Mouse (Mus musculus) fat pad, adult 2 months (tissue): ENCODE measurements around the gene Ccnd1.
A peak's percentile ranks its signal among the peaks of the same experiment; 100 is the strongest.

Experiments
- DNase-seq: peaks from one replicate; pipeline ENCODE4 v3.0.0-alpha.2; 2011; ENCODE audit warnings: low read depth, low spot score; ENCODE audit errors: extremely low read depth

The Ccnd1 gene

DNA sequence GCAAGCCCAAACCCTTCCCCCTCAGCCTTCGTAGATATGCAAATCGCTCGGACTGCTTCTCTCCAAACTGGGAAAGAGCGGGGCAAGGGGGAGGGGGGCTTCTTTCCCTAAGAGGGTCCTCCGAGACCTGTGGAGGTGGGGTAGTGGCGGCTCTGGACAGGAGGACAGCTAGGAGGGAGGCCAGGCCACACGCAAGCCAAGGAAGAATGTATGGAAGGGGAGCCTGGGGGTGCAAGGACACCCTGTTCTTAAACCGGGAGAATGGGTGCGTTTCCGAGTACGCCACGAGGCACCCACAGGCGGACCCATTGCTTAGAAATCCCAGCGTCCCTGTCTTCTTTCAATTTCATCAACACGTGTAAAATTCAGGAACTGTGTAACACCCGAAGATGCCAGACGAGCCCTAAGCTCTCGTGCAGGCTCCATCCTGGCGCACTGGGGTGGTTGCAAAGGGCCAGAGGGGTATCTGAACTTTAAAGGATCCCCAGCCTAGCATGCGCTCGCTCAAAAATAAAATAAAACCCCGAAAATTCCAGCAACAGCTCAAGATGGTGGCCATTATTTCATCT, 362 bp upstream of the Ccnd1 start:
- DNase-seq = no peak

DNA sequence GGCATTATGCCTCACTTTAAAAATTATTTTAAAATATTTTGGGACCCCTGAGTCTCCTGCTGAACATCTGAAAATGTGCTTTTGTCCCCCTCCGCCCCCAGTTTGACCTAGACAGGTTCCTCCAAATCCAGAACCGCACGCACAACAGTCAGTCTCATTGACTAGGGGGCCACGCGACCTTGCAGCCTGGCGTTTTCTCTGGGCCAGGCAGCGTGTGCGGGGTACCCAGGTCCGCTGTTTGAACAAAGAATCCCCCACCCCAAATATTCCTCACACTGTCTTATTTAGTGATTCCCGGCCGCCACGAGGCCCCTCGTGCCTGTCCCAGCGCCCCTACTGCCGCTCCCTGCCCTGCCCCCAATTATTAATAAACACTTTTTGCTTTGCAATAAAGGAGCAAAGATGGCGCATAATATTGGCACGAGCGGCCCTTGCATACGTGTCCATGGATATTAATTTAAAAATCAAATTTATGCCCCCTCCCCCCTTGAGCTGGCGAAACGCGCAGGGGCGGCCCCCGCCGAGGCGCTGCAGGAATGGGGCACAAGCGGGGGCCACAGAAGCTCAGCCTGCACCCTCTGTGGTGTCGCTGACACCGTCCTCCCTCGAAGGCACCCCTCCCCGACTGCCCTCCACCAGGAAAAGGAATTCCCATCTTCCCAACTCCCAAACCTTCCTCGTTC, 923 bp downstream of the Ccnd1 start:
- no peak for DNase-seq

DNA sequence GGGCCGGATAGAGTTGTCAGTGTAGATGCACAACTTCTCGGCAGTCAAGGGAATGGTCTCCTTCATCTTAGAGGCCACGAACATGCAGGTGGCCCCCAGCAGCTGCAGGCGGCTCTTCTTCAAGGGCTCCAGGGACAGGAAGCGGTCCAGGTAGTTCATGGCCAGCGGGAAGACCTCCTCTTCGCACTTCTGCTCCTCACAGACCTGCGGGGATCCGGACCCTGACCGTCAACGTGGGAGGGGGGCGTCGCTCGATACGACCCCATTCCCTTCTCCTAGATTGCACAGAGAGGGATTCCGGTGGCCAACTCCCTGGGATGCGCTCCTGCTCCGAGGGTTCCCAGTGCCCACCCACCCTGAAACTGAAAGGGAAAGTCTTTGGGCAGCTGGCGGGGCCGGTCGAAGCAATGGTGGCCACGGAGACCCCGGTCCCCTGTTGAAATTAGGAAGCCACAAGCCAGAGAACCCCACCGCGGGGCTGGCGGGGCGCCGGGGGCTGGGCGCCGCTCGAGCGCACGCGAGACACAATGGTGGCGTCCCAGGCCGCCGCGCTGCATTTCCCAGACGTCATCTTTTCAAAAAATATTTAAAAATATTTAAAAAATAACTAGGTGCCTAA, 1.7 kb downstream of the Ccnd1 start:
- no peak for DNase-seq

DNA sequence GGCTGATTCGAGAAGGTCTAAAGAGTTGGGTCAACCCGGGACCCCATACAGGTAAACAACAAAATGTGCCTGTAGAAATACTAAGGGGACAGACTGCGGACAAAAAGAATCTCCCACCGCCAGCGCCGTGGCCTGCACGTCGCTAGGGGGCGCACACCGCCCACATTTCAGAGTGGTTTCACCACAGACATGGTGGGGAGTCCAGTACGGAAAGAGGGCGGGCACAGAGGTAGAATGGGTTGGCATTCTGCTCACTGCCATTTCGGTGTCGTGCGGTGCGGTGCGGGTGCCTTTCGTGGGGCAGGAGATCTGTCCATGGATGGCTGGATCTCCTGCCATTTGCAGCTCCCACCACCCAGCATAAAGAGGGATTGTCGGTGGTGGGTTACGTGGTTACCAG, 2.2 kb downstream of the Ccnd1 start:
- DNase-seq = no peak

DNA sequence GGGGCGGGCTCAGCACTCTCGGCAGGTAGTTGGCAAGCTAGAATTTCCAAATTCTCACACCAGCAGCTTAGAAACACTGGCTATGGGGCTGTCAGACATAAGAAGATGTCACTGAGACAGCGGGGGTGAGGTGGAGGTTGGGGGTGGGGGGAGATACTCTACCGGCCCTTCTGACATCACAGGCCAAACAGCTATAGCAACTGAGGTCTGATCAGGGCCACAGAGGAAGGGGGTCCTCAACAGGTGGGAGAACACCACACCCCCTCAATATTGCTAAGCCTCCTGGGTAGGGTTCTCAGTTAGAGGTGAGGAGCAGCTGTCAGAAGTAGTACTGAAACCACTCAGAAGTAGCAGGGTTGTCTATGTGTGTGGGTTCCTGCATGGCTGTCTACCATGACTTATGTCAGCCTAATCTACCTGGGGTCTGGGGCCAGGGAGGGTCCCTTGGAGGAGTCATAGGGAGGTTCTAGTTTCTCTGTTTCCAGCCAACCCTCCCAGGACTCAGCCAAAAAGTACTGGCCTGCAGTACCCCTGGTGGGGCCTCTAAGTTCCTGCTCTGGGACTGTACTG, 3.3 kb downstream of the Ccnd1 start:
- no peak for DNase-seq

DNA sequence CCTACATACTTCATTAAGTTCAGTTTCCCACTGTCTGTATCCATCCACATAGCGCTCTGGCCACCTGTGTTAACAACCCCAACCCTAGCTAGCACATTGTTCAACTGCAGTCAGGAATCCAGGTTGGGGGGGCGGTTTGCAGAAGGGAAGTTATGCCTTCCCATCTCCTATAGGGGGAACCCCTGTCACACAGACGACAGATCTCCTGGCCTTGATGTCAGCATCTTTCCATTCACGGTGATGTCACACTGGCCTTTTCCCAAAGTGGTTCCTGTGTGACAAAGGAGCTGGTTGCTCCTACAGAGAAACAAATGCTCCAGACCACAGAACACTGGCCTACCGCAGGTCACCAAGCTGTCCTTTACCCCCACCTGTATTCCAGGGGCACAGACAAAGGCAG, 4.2 kb downstream of the Ccnd1 start:
- DNase-seq = no peak

DNA sequence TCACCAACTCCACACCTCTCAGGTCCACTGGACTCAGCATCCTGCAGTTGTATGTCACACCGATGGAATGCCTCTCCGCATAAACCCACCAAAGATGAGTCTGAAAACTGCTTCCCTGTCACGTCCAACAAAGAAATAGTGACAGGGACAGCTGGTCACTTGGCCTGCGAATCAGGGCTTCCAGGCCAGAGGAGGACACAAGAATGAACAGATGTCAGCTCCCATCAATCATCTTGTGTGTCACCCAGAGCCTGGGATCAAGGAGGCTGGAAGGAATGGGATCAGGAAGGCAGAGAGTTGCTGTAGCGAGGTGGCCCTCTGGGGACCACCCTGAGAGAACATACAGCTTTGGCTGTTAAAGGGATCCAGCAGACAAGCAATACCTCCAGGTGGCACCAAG, 4.8 kb downstream of the Ccnd1 start:
- DNase-seq = no peak

DNA sequence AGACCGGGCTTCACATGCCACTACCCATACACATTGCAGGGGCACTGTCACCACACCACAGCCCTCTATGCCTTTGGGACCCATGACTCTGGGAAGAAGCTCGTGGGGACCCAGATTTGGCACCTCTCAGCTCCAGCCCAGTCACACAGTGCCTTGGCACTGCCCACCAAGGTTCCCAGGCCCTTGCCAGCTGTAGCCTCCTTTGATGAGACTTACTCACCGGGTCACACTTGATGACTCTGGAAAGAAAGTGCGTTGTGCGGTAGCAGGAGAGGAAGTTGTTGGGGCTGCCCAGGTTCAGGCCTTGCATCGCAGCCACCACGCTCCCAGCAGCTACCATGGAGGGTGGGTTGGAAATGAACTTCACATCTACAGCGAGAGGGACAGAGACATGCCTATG, 5.9 kb downstream of the Ccnd1 start:
- no peak for DNase-seq

DNA sequence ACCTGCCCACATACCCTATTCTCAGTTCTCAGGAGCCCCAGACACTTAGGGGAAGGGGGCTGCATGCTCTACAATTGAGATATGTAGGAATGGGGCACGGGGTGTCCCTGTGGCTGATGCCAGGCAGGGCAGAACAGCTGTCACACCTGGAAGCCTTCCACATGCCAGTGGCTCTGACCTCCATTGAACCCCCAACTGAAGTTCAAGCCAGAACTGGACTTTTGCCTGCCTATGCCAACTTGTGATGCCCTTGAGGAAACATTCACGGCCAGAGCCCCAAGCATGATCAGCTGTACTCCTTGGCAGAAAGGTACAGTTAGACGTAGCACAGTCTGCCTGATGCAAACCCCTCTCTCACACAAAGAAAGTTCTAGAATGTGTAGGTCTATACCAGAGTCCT, 6.4 kb downstream of the Ccnd1 start:
- DNase-seq = no peak

DNA sequence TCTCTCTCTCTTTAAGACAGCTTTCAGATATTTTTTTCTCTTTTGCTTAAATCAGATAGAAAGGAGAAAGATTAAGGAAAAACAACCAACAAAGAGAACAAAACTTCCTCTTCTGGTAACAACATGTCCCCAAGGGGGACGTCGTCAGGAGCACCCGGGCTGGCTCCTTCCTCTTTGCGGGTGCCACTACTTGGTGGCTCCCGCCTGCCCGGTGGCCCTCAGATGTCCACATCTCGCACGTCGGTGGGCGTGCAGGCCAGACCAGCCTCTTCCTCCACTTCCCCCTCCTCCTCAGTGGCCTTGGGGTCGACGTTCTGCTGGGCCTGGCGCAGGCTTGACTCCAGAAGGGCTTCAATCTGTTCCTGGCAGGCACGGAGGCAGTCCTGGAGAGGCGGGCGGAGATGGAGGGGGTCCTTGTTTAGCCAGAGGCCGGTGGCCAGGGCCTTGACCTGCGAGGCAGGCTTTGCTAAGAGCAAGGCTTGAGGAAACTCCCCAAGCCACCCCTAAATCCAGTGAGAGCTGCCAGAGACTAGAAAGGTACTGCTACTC, 7.3 kb downstream of the Ccnd1 start:
- no peak for DNase-seq

DNA sequence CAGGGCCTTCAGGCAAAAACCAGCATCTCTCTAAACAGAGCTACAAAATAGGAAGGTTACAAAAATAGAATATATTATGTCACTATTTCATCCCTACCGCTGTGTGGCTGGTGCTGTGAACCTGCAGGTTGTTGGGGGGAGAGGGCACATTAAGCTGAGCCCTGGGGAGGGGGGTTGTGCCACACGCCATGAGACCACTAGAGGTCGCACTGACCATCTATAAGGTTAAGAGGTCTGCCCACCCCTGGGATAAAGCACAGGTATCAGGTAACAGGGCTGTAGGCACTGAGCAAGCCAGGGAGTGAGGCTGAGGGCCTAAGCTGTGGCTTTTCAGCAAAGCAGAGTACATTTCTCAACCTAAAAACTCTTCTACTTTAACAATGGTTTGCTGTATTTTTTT, 7.9 kb downstream of the Ccnd1 start:
- DNase-seq = no peak

DNA sequence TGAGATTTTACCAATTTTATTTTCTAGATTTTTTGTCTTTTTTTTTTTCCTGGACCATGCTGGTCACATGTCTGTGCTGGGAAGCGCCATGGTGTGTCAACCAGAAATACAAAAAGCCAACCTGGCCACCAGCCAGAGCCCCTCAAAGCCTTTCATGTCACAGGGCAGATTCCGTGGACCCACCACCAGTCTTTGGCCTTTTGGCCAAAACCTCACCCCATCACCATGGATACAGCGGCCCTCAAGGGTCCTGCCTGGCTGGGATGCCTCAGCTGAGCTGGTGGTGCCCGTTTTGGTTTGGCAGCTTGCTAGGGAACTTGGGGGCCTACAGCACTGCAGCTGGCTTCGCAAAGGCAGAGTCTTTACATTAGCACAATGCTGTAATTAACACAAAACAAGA, 9.8 kb downstream of the Ccnd1 start:
- DNase-seq = no peak

DNA sequence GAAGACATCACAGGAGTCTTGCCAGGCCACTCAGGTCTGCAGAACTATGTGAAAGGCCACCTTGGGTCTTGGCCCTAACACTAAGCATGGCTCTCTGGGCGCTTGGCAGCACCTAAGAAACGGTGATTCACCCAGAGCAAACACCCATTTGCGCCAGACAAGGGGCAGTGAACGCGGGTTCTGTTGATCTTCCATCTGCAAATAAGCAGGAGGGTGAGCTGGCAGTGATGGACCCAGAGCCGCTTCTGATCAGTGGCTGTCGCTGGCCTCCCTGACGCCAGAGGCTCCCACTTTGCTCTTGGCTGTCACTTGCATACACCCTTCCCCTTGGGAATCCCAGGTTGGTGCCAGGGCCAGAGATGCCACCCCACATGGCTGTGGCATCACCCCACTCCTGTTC, 10.2 kb downstream of the Ccnd1 start:
- DNase-seq = no peak

DNA sequence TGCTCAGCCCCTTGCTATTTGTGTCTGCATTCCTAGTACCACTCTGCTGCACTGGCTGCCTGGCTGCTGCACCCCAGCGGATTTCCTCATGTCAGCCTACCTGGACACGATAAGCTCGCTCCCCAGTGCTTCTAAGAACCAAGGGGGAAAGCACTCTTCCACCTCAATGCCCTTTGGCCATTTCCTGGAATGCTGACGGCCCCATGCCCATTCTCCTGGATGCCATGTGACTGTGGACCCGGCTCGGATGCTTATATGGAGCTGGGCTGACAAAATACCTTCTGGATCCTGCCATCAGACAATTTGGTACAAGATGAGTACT, 10.9 kb downstream of the Ccnd1 start:
- no peak for DNase-seq

DNA sequence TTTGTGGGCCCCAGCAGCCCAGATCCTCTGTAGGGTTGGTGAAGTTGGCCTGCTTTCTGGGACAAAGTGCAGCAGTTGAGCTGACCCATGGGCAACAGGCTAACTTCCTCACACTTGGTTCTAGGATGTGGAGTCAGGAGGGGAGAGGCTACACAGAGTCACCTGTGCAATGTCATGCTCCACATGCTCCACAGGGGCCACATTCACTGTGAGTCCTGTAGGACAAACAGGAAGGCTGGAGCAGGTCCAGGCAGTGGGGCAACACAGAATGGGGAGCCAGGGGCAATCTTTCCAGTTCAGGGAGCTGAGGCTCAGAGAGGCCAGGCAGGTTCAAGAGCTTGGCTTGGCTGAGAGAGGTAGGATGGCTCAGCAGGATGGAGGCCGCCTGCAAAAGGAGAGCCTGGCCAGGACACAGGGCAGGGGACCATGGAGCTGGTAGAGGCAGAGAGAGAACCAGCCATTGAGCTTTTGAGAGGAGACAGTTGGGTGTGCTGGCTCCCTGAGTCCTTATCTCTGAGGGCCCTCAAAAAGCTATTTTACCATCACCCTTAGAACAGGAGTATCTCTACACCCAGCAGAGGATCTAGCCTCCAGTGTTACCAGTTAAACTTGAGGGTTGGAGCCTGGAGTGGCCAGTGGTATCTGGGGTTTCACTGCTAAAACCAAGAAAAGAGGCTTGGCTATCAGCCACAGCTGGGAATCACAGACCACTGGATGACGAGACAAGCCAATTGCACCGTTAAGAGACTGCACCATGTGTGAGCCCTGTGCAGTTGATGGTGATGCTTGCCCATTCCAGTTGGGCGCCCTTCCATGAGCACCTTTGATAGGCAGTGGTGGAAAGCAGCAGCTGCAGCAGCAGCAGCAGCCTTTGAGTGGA, 11.5 kb downstream of the Ccnd1 start:
- no peak for DNase-seq

DNA sequence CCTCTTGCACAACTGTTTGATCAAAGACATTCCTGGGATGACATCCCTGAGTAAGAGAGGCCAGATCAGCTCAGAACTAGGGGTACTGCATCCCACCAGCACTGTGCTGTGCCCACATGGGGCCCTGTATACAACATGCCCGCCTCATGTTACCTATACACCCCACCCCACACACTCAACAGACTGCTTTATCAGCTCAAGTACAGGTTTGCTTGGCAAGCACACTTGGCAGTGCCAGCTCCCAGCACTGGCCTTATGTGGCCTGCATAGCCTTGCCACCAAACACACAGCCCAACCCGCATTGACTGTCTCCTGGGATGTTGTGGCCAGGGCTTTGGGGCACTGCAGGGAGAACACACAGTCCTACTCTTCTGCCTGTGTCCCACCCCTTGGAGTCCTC, 12.1 kb downstream of the Ccnd1 start:
- DNase-seq = no peak

DNA sequence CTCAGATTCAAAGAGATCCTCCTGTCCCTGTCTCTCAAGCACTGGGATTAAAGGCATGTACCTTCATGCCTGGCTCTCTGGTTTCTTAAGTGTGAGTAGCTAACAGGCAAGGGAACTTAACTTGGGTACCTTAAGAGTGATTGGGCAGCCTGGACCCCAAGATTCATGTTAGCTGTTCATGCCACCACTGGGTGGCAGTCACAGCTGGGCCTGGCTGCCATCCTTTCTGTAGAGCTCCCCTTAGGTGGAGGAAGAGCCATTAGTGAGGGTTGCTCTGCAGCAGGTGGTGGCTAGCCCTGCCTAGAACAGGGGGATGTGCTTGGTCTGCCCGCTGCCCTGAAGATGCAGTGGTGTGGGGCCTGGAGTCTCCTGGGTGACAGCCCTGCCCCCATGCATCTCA, 20.9 kb downstream of the Ccnd1 start:
- no peak for DNase-seq

DNA sequence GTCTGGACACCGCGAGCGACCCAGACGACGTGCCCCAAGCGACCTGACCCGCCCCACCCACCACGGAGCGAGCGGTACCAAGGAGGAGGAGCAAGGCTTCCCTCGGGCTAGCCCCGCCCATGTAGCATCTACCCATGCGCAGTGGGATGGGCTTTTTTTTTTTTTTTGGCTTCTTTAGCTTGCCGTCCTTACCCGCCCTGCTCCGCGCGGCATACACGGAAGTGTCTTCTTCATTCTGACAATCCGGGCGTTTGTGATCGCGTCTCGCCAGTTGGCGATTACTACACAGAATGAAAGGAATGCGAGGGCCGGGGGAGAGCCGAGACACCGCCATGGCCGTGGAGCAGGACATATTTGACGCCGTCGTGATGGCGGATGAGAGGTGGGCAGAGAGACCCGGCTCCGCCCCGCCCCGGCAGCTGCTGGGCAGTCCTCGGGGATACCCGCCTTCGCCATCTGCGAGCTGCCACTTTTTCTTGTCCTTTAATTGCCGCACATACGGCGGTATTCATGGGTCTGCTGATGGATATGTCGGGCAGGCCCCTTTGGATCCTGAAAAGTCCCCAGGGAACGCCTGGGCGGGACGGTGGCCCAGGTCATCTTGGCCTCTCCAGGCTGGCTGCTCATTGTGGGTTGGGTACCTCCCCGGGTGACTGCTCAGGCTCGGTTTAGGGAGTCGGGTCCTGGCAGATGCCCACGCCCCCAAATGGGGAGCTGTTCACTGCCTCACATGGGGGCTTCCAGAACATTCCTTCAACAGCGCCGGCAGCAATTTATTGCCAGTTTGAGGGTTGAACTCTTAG, 24.6 kb downstream of the Ccnd1 start, which contains the start of gene LTO1:
TSS of gene LTO1 (plus strand) at position 153 of the 803 bp plus-strand sequence.
- DNase-seq = peak; percentile 46

DNA sequence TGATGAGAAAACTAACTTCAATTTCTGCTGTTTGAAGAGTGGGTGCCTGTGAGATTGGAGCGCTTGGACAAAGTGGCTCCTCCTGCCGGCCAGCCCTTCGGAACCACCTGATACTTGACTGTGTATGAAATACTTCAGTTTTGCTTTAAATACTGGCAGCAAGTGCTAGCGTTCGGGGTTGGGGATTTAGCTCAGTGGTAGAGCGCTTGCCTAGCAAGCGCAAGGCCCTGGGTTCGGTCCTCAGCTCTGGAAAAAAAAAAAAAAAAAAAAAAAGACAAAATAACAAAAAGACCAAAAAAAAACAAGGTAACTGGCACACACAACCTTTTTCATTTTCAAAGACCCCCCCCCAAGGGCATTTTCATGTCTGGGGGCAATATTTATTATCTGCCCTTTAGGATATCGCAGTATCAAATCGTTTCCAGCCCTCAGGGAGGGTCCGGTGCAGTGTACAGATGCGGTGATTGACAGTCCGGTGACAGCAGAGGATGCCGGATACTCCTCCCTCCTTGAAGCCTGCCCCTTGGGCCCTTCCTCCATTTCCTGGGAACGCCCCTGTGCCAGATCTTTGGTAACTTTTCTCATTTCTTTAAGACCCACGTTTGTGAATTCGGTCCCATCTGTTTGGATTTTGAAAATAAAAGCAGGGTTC, 25.3 kb downstream of the Ccnd1 start:
- DNase-seq = no peak

DNA sequence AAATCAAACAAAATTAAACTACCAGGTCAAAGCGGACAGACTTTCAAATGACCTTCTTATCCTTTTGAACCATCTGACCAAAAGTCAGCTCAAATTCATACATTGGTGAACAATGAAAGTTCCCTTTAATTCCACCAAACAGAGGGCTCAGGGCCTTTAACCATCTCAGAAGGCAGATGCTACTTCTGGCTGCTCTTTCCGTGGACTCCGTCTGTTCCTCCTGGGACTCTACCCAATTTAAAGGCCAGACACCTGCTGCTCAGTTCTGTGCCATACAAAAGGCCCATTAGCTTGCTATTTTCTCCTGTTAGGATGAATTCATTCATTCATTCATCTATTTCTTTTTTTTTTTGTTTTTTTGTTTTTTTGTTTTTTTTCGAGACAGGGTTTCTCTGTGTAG, 26.8 kb downstream of the Ccnd1 start:
- DNase-seq = no peak
